Mouse (Mus musculus) liver, postnatal 0 days (tissue): ENCODE data around the gene Fabp6.

Experiments
- CTCF ChIP-seq: sonication (generic); IDR thresholded peaks from 2 replicates; pipeline ENCODE4 v1.5.1; 2016; ENCODE audit warnings: antibody characterized with exemption, low read depth
- EP300 ChIP-seq: IDR thresholded peaks from 2 replicates; pipeline ENCODE4 v1.6.1; 2016; ENCODE audit warnings: antibody characterized with exemption, low read depth, mild to moderate bottlenecking

DNA sequence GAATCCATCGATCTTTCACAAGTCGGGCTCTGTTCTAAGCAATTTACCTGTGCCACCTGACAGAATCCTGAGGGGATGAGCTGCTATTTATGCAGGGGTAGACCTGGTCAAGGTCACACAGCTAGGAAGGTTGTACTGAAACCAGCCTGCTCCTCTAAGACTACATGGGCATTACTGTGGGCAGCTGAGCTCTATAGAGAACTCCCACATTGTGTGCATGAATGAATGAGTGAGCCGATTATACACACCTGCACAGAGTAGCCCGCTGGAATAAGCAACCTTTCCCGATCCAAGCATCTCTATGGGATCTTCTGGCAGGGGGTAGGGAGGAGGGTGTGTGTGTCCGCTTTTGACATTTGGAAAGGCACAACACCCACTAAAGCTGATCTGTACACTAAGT lies 31.8 kb upstream of the Fabp6 start:
- TF ChIP-seq CTCF, result no peak
- no peak for TF ChIP-seq EP300
